In the genomic region with DNA sequence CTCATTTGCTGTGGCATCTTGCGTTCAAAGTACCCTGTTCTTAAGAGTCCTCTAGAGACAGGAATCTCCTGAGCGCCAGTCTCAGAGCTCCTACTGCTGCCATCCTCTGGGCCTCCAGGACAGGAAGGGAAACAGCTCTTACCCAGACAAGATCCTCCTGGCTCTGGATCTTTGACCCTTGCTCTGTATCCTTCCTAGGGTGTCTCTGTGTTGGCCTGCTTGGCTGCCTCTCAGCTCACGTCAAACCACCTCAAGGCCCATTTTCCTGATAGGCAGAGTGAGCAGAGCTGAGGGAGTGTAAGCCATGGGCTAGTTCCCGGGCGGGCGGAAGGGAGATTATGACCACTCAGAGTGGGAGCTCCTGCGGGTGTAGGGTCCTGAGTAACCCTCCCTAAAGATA, we compare ENCODE assay signal across 8 mouse cellular contexts. TPM values are rescaled to one million over a fixed set of nuclear protein-coding genes. Genes with fewer than 3 reads are reported as not detected.
DNase-seq lines count a peak whose midpoint lies in the region; ATAC-seq and TF ChIP-seq lines count a peak whose summit lies in the region.

No protein-coding gene starts in this region.

- H3K27ac ChIP-seq in heart, embryonic 11.5 days (ENCODE audit: low read depth, low read length) = no peak overlapping the region
- 0 out of 2 replicates have a peak overlapping the region, but pooled peaks have one; percentile 83 for H3K27ac ChIP-seq in embryonic facial prominence, embryonic 10.5 days (replicated peaks)
- peak overlapping the region; percentile 41; the same call in 1 of the 2 replicates for H3K27ac ChIP-seq in intestine, postnatal 0 days (ENCODE audit: low read depth, low read length)

- H3K4me2 ChIP-seq in heart, embryonic 11.5 days = peak overlapping the region; percentile 99
- peak overlapping the region; percentile 95 for H3K4me2 ChIP-seq in intestine, postnatal 0 days (replicated peaks; ENCODE audit: low read depth)

- WGBS in heart, embryonic 11.5 days (ENCODE audit: insufficient replicate concordance) = 38% methylated on average over 7 of the region's 7 CpGs
- 45% methylated on average over 7 of the region's 7 CpGs for whole genome bisulfite sequencing in embryonic facial prominence, embryonic 10.5 days
- 48% methylated on average over 7 of the region's 7 CpGs for WGBS in intestine, postnatal 0 days

- no peak for DNase-seq in heart, adult 9 months (ENCODE audit: low spot score in 2 of 2)
- DNase-seq in embryonic facial prominence, embryonic 10.5 days (ENCODE audit: low spot score) = no peak
- DNase-seq in lung, postnatal 36 days = no peak
- DNase-seq in B cell, adult 2 months = no peak

- no peak for ATAC-seq in heart, embryonic 11.5 days (replicated peaks; ENCODE audit: insufficient number of reproducible peaks, low FRiP score, low TSS enrichment)
- 0 out of 2 replicates have a peak, but pooled peaks have one; percentile 36 for ATAC-seq in intestine, postnatal 0 days
- ATAC-seq in megakaryocyte progenitor cell, adult 5-6 weeks (replicated peaks; ENCODE audit: poor library complexity) = peak; percentile 4
- ATAC-seq in activated CD4-positive, CD25-positive, alpha-beta regulatory T cell, adult 4 months = no peak

- TF ChIP-seq CTCF in intestine, postnatal 0 days (IDR thresholded peaks at IDR 0.05; ENCODE audit: low read depth) = no peak

- H3K4me3 ChIP-seq in heart, embryonic 11.5 days (ENCODE audit: low read depth, low read length) = peak overlapping the region; percentile 58
- peak overlapping the region; percentile 75 for H3K4me3 ChIP-seq in embryonic facial prominence, embryonic 10.5 days
- peak overlapping the region; percentile 61 for H3K4me3 ChIP-seq in intestine, postnatal 0 days (ENCODE audit: low read depth, low read length)

- H3K4me1 ChIP-seq in heart, embryonic 11.5 days (ENCODE audit: control insufficient read depth, insufficient read depth, low read length) = peaks cover 17% of the 10 kb centered on the region
- peaks cover 25% of the 10 kb centered on the region for H3K4me1 ChIP-seq in embryonic facial prominence, embryonic 10.5 days
- peaks cover 9% of the 10 kb centered on the region; the same call in 1 of the 2 replicates for H3K4me1 ChIP-seq in intestine, postnatal 0 days (replicated peaks; ENCODE audit: control insufficient read depth, insufficient read depth, low read length)

- H3K9ac ChIP-seq in heart, embryonic 11.5 days (ENCODE audit: low read depth, low read length) = peak overlapping the region; percentile 78; the same call in 1 of the 2 replicates
- peak overlapping the region; percentile 65; the same call in 1 of the 2 replicates for H3K9ac ChIP-seq in intestine, postnatal 0 days (ENCODE audit: low read depth, low read length)

- no peaks in the 10 kb centered on the region for H3K27me3 ChIP-seq in heart, embryonic 11.5 days (ENCODE audit: control insufficient read depth, insufficient read depth, low read length)
- H3K27me3 ChIP-seq in embryonic facial prominence, embryonic 10.5 days (replicated peaks; ENCODE audit: low read depth, poor library complexity, severe bottlenecking) = no peaks in the 10 kb centered on the region
- no peaks in the 10 kb centered on the region for H3K27me3 ChIP-seq in intestine, postnatal 0 days (replicated peaks; ENCODE audit: control insufficient read depth, insufficient read depth, low read length)

- H3K36me3 ChIP-seq in heart, embryonic 11.5 days (ENCODE audit: control insufficient read depth, insufficient read depth, low read length) = peaks cover 6% of the 10 kb centered on the region
- H3K36me3 ChIP-seq in embryonic facial prominence, embryonic 10.5 days (replicated peaks) = peaks cover 53% of the 10 kb centered on the region
- H3K36me3 ChIP-seq in intestine, postnatal 0 days (ENCODE audit: control insufficient read depth, insufficient read depth) = peaks cover 24% of the 10 kb centered on the region

- H3K9me3 ChIP-seq in heart, embryonic 11.5 days (replicated peaks; ENCODE audit: control insufficient read depth, low read length) = no peaks in the 10 kb centered on the region
- H3K9me3 ChIP-seq in embryonic facial prominence, embryonic 10.5 days = no peaks in the 10 kb centered on the region
- no peaks in the 10 kb centered on the region for H3K9me3 ChIP-seq in intestine, postnatal 0 days (ENCODE audit: control insufficient read depth)

RNA-seq across cellular contexts. Expression of a gene that starts 1.0 kb away (rescaled TPM):
- polyA plus RNA-seq in heart, embryonic 11.5 days (2014; fragmentation: Nextera tagmentation; extraction: Ambion mirVana) = 24.6 and 26.9 TPM in 2 replicates
- polyA plus RNA-seq in embryonic facial prominence, embryonic 10.5 days (2016; fragmentation: Nextera tagmentation; extraction: Ambion mirVana) = 22.7 and 23.6 TPM in 2 replicates
- polyA plus RNA-seq in intestine, postnatal 0 days (2015; fragmentation: Nextera tagmentation; extraction: Ambion mirVana) = 129 and 138 TPM in 2 replicates
- 105 and 126 TPM in 2 replicates for total RNA-seq in megakaryocyte progenitor cell, adult 5-6 weeks (2015)
- 30.6 and 39.6 TPM in 2 replicates for total RNA-seq in megakaryocyte progenitor cell, adult 5-6 weeks (2017)
- 1 to 10 TPM; 2.5 to 5.7 TPM for polyA plus RNA-seq in activated CD4-positive, CD25-positive, alpha-beta regulatory T cell, adult 4 months (2017; shearing (Covaris generic))

RNA-seq across cellular contexts. Expression of a gene that starts 19.5 kb away (rescaled TPM):
- 89.5 and 91.6 TPM in 2 replicates for polyA plus RNA-seq in heart, embryonic 11.5 days (2014; fragmentation: Nextera tagmentation; extraction: Ambion mirVana)
- polyA plus RNA-seq in embryonic facial prominence, embryonic 10.5 days (2016; fragmentation: Nextera tagmentation; extraction: Ambion mirVana) = 146 and 151 TPM in 2 replicates
- 101 and 104 TPM in 2 replicates for polyA plus RNA-seq in intestine, postnatal 0 days (2015; fragmentation: Nextera tagmentation; extraction: Ambion mirVana)
- total RNA-seq in megakaryocyte progenitor cell, adult 5-6 weeks (2015) = 60.5 and 84.8 TPM in 2 replicates
- 97.5 and 98.7 TPM in 2 replicates for total RNA-seq in megakaryocyte progenitor cell, adult 5-6 weeks (2017)
- polyA plus RNA-seq in activated CD4-positive, CD25-positive, alpha-beta regulatory T cell, adult 4 months (2017; shearing (Covaris generic)) = 10 to 100 TPM; 32.1 to 39.5 TPM

RNA-seq across cellular contexts. Expression of a gene that starts 29.3 kb away (rescaled TPM):
- 10.1 and 11.6 TPM in 2 replicates for polyA plus RNA-seq in heart, embryonic 11.5 days (2014; fragmentation: Nextera tagmentation; extraction: Ambion mirVana)
- 12.7 and 15.7 TPM in 2 replicates for polyA plus RNA-seq in embryonic facial prominence, embryonic 10.5 days (2016; fragmentation: Nextera tagmentation; extraction: Ambion mirVana)
- polyA plus RNA-seq in intestine, postnatal 0 days (2015; fragmentation: Nextera tagmentation; extraction: Ambion mirVana) = 5.8 and 6.0 TPM in 2 replicates
- total RNA-seq in megakaryocyte progenitor cell, adult 5-6 weeks (2015) = 10.5 and 10.6 TPM in 2 replicates
- 11.4 and 12.9 TPM in 2 replicates for total RNA-seq in megakaryocyte progenitor cell, adult 5-6 weeks (2017)
- polyA plus RNA-seq in activated CD4-positive, CD25-positive, alpha-beta regulatory T cell, adult 4 months (2017; shearing (Covaris generic)) = under 1 TPM; 0.90 to 0.95 TPM

RNA-seq across cellular contexts. Expression of a gene that starts 29.6 kb away (rescaled TPM):
- polyA plus RNA-seq in heart, embryonic 11.5 days (2014; fragmentation: Nextera tagmentation; extraction: Ambion mirVana) = 138 and 147 TPM in 2 replicates
- 132 and 138 TPM in 2 replicates for polyA plus RNA-seq in embryonic facial prominence, embryonic 10.5 days (2016; fragmentation: Nextera tagmentation; extraction: Ambion mirVana)
- 219 and 222 TPM in 2 replicates for polyA plus RNA-seq in intestine, postnatal 0 days (2015; fragmentation: Nextera tagmentation; extraction: Ambion mirVana)
- 52.6 and 54.4 TPM in 2 replicates for total RNA-seq in megakaryocyte progenitor cell, adult 5-6 weeks (2015)
- 188 and 205 TPM in 2 replicates for total RNA-seq in megakaryocyte progenitor cell, adult 5-6 weeks (2017)
- 100 to 1,000 TPM; 464 to 478 TPM for polyA plus RNA-seq in activated CD4-positive, CD25-positive, alpha-beta regulatory T cell, adult 4 months (2017; shearing (Covaris generic))

RNA-seq across cellular contexts. Expression of a gene that starts 50.5 kb away (rescaled TPM):
- polyA plus RNA-seq in heart, embryonic 11.5 days (2014; fragmentation: Nextera tagmentation; extraction: Ambion mirVana) = 0.21 and 0.37 TPM in 2 replicates
- polyA plus RNA-seq in embryonic facial prominence, embryonic 10.5 days (2016; fragmentation: Nextera tagmentation; extraction: Ambion mirVana) = 1.1 and 1.4 TPM in 2 replicates
- 0.14 and 0.35 TPM in 2 replicates for polyA plus RNA-seq in intestine, postnatal 0 days (2015; fragmentation: Nextera tagmentation; extraction: Ambion mirVana)
- 1.6 and 2.0 TPM in 2 replicates for total RNA-seq in megakaryocyte progenitor cell, adult 5-6 weeks (2015)
- total RNA-seq in megakaryocyte progenitor cell, adult 5-6 weeks (2017) = 0.37 and 0.57 TPM in 2 replicates
- polyA plus RNA-seq in activated CD4-positive, CD25-positive, alpha-beta regulatory T cell, adult 4 months (2017; shearing (Covaris generic)) = 100 to 1,000 TPM; 802 to 961 TPM

Comparison
In these comparisons a context has a peak if more than half of its experiments do, and no peak if none do; other contexts are left out.
1. ATAC-seq: peak in intestine, postnatal 0 days (single experiment) and megakaryocyte progenitor cell, adult 5-6 weeks (single experiment); none in heart, embryonic 11.5 days (single experiment) and activated CD4-positive, CD25-positive, alpha-beta regulatory T cell, adult 4 months (single experiment).
2. Peak in every context shown above with its lines, with median percentiles within 50 percentile points of each other: H3K4me3 ChIP-seq.